Mouse (Mus musculus): ENCODE measurements at regions not wholly inside any gene's neighbourhood (a gene's known extent, or its start where the extent isn't known, plus 50 kb on each side); places are given as distances from the start of the nearest gene placed in this dataset.
"Not testable (repeated sequence)": the region's sequence is repeated elsewhere in the genome, so short reads cannot be mapped to it uniquely, and the experiment has no call there.

- no peak for DNase-seq
These were observed 174.6 kb downstream of the Eepd1 start for GRCm38 (mm10) chr9:25655767-25656513.

DNA sequence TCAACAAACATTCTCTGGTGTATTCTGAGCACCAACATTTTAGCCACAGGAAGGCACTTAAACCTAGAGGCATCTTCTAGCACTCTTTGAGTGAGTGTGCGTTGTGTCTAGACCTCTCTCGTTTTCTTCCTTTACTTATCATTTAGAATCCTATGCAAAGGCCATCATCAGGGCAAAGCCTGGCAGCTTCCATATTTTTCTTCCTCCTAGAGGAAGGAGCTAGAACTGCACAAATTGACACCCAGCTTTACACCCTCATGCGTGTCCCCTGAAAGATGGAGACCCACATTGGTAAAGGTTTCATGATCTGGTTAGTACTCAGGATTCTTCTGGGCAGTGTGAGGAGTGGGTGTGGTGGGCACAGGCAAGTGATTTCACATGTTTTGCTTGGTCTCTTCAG lies 175.2 kb downstream of the Eepd1 start:
- DNase-seq = no peak

DNA sequence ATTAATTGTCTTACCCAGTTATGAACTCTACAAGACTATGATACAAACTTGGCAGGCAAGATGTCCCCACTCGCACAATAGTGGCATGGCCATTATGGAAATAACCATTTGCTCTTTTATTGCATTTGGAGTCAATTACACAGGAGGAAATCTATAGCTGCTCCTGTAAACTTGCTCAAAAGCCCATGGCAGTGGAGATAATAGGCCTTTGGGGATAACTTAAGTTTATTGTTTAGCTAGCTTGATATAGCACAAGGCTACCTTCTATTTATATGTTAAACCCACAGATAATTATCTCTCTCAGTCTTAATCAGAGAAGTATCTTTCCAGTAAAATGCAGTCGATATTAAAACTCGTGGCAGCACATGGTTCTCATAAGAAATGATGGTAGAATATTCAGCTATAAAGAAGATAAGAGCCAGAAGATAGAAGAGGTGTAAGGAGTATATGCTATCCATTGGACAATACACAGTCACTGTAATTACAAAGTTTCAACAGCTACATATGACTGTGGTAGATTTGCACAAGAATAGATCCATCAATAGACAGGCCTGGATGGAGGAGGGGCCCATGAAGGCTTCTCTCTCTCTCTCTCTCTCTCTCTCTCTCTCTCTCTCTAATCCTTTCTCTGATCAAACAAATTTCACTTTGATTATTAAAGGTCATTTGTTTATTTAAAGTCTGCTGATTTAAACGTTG lies 202.4 kb downstream of the Eepd1 start:
- DNase-seq = no peak

- DNase-seq = no peak
These were observed 212.3 kb downstream of the Eepd1 start for GRCm38 (mm10) chr9:25693632-25694031.

GRCm38 (mm10) chr9:25695018-25695417 lies 213.7 kb downstream of the Eepd1 start:
- DNase-seq = no peak

- no peak for DNase-seq
These were observed 232.3 kb downstream of the Eepd1 start for GRCm38 (mm10) chr9:25713636-25714035.

- no peak for DNase-seq
These were observed 262.8 kb downstream of the Eepd1 start for GRCm38 (mm10) chr9:25744162-25744561.

DNA sequence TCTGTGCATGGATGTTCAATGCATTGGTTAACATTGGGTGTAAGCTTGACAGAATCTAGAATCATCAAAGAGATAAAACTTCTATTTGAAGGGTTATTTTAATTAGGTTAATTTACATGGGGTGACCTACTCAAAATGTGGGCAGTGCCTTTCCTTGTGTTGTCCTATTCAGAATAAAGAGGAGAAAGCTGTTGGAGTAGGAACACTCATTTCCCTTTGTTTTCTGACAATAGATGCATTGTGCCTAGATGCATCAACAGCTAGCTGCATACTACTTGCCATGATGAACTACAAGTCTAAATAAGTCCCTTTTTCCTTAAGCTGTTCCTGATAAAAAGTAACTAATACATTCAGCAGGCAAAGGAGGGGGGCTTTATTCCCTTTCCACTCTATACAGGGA lies 269.8 kb downstream of the Eepd1 start:
- DNase-seq = no peak

DNA sequence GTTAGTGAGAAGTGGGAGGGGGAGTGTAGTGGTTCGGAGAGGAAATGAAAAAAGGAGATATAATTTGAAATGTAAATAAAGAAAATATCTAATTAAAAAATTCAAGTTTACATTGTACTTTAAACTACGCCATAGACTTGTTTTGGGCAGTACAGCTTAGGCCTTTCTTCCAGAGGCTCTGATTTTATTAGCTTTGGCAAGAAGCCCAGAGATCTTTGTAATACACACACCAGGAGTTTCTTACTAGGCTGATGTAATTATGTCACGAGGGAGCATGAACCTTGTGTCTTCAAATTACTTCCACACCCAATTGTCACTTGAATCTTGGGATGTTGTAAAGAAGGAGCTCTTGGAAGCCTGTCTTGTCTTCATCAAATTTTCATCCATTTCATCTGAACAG lies 292.6 kb downstream of the Eepd1 start:
- no peak for DNase-seq

DNA sequence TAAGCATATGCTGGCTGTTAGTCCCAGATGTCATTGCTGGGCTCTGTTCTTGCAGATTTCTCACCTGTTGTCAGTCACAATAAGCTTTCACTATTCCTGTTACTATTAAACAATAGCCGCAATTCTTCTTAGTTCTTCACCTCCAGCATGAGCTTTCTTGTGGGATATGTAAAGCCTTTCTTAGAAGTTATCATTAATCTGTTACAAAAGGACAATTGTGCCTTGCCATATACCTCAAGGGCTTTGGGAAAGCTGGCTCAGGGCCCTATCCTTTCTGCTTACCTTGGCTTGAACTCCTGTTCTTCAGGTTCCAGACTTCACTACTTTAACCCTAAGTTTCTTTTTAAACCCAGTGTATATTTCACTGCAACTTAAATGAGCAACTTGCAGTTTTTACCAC lies 301.3 kb downstream of the Eepd1 start:
- DNase-seq = no peak

DNA sequence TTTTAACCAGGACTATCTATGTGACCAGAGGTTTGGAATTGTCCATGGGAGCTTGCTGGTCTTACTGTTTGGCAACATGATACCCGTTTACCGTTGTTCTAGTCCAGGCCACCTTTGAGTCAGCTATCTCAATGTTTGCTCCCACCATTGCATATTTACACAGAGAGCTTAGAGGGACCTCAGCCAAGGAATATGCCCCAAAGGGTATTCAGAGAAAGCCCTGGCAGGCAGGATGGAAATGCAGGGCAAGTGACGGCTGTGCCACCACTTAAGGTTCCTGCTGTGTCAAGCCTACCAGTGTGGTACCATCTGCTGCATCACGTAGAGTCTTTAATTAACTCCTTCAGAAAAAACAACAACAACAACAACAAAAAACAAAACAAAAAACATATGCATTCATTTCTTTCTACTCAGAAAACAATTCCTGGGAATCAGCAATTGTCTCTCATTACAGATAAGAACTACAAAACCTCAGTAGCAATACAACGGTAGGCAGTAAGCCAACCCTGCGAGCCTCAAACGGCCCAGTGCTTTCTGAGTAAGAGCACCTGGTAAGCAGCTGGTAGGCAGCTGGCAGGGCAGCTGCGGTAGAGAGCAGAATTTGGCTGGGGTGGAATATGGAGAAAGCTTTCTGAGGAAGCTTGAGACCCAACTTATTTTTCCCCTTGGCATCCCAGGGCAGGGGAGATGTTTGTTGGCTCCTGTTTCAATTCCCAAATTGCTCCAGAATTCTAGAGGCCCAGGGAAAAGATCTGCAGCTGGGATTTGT lies 314.0 kb downstream of the Eepd1 start:
- DNase-seq = no peak

- DNase-seq = no peak
These were observed 328.2 kb downstream of the Eepd1 start for GRCm38 (mm10) chr9:25809562-25809961.

GRCm38 (mm10) chr9:25833295-25833694 lies 351.9 kb downstream of the Eepd1 start:
- no peak for DNase-seq

DNA sequence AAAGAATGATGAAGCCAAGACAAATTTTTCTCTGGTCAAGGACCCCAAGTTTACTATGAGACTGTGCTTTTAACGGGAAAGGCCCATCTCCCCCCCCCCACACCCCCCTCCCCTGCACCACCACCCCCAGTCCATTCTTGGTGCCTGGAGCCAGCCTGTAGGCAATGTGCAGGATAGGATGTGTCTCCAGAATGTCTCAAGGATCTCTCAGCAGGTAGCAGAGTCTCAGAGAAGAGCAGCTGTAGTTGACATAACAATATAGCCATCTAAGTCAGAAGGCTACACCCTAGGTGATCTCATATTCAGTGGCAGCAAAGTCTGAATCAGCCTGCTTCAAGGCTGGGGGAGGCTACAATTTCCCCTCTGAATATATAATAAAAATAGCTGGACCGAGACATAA lies 368.6 kb downstream of the Eepd1 start:
- not testable (repeated sequence) for DNase-seq

GRCm38 (mm10) chr9:25850608-25851007 lies 369.3 kb downstream of the Eepd1 start:
- not testable (repeated sequence) for DNase-seq

DNA sequence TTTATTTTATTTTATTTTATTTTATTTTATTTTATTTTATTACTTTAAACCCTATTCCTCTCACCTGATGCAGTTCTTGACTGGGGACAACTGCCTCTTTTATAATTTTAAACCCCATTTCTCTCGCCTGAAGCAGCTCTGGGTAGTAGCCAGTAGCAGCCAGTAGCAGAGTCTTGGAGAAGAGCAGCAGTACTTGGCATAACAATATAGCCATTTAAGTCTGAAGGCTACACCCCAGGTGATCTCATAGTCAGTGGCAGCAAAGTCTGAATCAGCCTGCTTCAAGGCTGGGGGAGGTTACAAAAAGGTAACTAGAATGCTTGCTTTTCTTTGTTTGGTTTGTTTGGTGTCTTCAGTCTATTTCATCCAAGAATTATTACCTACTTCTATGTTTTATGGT lies 373.2 kb downstream of the Eepd1 start:
- no peak for DNase-seq

GRCm38 (mm10) chr9:25870260-25870659 lies 388.9 kb downstream of the Eepd1 start:
- DNase-seq = no peak

DNA sequence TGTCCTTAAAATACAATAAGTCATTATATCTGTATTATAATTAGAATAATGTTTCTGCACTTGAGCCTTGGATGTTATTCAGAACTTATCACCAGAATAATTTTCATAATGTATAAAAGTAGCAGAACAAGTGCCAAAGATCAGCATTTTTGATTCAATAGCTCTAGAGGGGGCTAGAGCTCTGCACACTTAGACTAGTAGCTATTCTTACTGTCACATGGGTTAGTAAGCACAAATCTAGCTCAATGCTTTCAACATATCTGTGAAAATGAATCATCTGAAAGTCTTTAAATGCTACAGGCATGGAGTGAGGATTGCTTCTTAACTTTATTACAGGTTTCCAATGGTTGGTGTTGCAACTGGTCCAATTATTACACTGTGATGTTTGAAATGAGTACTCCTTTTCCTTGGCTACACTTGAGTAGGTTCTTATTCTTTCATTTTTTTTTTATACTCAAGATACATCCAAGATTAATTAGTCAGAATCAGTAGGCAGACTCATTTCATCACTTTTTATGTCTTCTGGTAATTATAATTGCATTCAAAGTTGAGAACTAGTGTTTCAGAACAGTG lies 415.1 kb downstream of the Eepd1 start:
- DNase-seq = peak; percentile 35

Measured in heart, adult 11 months (tissue).